In the genomic region with DNA sequence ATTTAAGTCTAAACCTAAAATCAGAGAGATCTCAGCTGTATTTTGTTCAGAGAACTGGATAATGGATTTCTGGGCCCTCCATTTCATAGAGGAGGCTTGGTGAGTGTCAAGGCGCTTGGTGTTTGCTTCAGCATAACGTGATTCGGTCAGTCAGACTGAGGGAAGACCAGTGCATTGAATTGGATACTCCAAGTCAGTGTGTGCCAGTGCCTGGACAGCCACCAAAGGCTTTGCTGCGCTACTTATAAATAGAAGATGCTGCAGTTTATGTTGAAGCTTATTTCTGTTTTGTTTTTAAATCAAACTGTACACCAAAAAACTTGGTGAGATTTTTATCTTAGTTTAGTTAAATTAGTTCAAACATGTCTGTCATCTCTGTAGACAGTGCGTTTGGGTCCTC, we compare ENCODE assay signal across 17 mouse cellular contexts. TPM values are rescaled to one million over a fixed set of nuclear protein-coding genes. Genes with fewer than 3 reads are reported as not detected.
"Had no signal": no experiment of that assay in that cellular context is flagged by ENCODE, and none has a peak within 500 bp of the region (broad histone marks: within the 10 kb centered on the region; RNA-seq: fewer than 3 reads in every experiment).

No protein-coding gene starts in this region.

- H3K27ac ChIP-seq: neural tube, embryonic 13.5 days; neural tube, embryonic 15.5 days; stomach, embryonic 15.5 days; stomach, postnatal 0 days had no signal

- H3K9me3 ChIP-seq: neural tube, embryonic 13.5 days; neural tube, embryonic 15.5 days; stomach, embryonic 15.5 days had no signal

- DNase-seq: retina, postnatal 1 day; right cerebral cortex, adult 18-20 months; right cerebral cortex, postnatal 14 days; right cerebral cortex, postnatal 25 days; right cerebral cortex, postnatal 4 days; spleen, adult 18-20 months; thymus, adult 18-20 months; thymus, adult 2 months; thymus, postnatal 14 days; thymus, postnatal 25 days; thymus, postnatal 36 days; thymus, postnatal 4 days had no signal

- H3K4me3 ChIP-seq: neural tube, embryonic 13.5 days; neural tube, embryonic 15.5 days; stomach, embryonic 15.5 days had no signal

- H3K27me3 ChIP-seq: neural tube, embryonic 13.5 days; neural tube, embryonic 15.5 days; stomach, embryonic 15.5 days had no signal

- H3K4me1 ChIP-seq: neural tube, embryonic 13.5 days; neural tube, embryonic 15.5 days; stomach, embryonic 15.5 days had no signal

RNA-seq across cellular contexts. Expression of a gene that starts 16.2 kb away (rescaled TPM):
- polyA plus RNA-seq: neural tube, embryonic 14.5 days had no signal
